Mouse (Mus musculus) right cerebral cortex, postnatal 14 days (tissue): ENCODE data around the gene Ctnnbip1.
A peak's percentile ranks its signal among the peaks of the same experiment; 100 is the strongest.

Experiments
- DNase-seq: peaks from one replicate; pipeline ENCODE4 v3.0.0; 2022

The Ctnnbip1 gene

DNA sequence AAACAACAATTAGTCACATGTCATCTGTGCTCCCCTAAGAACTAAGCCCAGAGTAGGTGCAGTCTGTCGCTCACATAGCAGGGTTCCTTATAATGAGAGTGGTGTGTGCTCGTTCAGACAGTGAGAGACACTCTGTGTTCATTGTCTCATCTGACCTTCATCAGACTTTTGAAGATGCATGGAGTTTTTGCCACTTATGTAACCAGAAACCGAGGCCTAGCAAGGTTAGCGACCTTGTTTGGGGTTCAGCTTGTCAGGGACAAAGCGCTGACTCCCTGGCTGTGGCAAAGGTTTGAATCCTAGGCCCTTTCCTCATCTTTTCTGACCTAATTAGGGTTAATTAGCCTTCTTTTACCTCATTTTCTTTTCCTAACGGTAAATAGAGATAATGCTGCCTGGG lies 5.9 kb downstream of the Ctnnbip1 start:
- no peak for DNase-seq

DNA sequence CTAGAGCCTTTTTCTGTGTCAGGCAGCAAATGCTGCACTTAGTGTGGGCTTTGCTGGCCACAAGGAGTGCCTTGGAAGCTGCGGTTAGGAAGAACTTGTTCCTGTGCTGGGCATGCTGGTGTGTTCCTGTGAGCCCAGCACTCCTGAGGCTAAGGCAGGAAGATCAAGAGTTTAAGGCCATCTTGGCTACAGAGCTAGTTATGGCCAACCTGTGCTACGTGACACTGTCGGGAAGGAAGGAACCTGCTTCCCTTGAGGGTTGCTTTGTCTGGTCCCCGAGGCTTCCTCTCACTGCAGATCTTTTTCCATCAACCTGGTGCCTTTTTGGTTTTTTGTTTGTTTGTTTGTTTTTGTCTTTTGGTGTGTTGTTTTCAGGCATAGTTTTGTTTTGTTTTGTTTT lies 7.1 kb downstream of the Ctnnbip1 start:
- DNase-seq = no peak

DNA sequence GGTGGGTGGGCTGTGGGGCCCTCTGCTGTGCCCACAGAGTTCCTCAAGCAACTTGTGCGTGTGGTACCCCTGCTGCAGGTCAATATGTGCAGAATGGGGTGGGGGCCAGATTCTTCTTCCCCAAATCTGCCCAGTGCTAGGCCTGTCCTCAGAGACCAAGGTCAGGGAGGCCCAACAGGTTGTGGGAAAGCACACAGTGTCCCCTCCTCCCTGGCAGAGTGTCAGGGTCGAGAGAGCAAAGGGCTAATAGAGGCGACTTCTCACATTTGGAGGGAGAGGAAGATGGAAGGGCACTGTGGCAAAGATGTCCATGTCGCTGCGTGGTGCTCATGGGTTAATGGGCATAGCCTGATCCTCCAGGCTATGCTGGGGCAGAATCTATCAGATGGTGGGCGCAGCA lies 7.8 kb downstream of the Ctnnbip1 start:
- no peak for DNase-seq

DNA sequence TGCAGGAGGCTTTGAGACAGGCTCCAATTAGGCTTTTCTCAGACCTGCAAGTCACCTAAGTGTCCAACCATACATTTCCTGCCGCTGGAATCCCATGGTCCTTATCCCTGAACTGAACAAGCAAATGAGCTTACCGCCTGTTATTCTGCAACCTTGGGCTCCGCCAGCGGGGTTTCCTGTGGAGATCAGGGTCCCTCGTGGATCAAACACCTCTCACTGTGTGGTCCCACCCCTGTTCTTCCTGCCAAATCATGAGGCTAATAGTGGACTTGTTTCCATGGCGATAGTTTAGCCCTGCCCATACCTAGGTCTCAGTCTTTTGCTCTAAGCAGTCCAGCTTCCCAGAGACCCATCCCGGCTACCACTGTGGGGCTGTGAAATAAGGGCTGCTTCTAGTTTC lies 8.3 kb downstream of the Ctnnbip1 start:
- no peak for DNase-seq

DNA sequence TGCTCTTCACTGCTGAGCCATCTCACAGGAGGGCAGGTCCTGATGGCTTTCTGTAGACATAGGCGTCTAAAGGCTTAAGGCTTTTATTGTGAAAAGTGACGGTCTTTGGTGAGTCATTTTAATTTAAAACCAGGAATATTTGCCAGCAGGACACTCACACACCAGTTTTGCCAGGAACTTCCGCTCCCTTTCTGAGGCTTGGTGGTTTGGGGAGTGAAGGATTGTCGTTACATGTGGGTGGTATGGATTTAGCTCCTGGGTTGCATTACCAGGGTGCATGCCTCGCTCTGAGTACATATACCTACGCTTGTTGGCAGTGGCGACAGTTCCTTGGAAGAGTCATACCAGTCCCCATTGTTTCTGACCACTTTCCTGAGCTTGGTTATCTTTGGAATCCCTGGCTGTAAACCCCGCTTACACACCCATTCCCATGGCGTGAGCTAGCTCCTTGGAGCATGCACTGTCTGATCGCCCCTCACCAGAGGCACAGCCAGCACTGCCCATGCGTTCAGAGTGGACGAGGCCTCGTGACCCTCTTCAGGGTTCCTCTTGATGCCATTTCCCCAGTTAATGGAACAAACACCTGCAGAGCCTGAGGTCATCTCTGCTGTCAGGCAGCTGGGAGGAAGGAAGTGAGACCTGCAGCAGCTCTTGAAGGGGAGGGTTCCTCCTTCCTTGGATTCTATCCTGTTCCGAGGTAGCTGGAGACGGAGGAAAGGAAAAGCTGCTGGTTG lies 9.8 kb downstream of the Ctnnbip1 start:
- DNase-seq = no peak

DNA sequence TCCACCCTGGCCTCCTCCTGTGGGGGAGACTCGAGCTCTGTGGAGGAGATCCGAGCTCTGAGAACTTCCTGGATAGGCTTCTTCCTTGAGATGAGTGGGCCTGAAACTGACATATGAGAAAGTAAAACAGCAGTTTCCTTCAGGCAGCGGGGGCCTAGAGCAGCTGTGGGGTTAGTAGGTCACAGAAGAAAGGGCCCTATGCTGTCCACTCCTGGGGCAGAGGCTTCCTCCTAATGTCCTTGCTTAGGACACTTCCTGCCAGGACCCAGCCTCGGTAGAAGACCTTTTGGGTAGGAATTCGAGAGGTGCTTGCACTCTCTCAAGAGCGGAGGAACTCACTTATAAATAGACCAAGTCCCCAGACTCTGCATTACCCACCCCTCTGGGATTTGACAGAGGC lies 11.7 kb downstream of the Ctnnbip1 start:
- no peak for DNase-seq

DNA sequence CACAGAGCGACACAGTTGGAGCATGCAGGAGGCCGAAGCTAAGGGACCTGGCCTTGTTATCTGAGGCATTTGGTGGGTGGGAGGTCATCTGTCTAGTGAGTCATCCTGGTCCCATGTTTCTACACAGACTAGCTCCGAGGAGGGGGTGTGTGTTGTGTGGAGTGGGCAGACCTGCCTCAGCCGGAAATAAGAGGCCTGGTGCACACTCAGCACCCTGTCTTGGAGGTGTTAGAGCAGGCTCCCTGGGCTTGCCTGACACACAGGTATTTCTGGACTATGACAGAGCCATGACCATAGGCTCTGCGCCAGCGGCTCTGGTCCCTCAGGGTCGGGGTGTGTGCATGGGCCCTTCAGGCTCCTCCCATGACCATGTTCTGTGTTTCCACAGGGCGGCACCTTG lies 21.4 kb downstream of the Ctnnbip1 start:
- no peak for DNase-seq

DNA sequence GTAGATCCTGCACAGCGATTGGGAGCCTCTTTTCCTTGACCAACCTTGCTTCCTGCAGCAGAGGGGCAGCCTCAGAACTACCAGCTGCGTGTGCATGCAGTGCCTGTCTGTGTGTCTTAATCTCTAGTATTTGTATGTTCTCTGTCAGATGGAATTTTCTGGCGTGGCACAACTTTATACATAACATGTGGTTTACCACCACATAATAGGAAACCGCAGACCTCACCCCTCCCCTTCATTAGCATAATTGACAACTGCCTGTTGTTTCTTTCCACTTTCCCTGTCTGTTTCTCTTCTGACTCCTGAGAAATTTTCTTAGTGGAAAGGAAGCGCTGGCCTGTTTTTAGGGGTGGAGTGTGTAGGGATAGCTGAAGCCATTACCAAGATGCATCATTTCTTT lies 23.9 kb downstream of the Ctnnbip1 start:
- no peak for DNase-seq

DNA sequence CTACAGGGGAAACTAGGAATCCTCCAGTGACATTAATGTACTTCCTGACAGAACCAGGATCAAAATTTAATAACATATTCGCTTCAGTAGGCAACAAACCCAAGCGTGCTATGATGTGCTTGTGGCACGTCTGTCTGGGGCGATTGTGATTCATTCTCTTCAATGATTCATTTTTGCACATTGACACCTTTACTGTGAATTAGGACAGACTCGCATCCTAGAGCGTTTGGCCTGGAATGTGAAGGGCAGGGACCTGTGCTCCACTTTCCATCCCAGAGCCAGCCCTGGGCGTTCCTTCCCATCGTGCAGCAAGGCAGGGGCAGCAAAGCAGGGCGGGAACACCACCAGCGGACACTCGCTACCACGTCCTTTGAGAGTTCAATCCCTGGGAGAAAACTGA lies 24.4 kb downstream of the Ctnnbip1 start:
- no peak for DNase-seq

DNA sequence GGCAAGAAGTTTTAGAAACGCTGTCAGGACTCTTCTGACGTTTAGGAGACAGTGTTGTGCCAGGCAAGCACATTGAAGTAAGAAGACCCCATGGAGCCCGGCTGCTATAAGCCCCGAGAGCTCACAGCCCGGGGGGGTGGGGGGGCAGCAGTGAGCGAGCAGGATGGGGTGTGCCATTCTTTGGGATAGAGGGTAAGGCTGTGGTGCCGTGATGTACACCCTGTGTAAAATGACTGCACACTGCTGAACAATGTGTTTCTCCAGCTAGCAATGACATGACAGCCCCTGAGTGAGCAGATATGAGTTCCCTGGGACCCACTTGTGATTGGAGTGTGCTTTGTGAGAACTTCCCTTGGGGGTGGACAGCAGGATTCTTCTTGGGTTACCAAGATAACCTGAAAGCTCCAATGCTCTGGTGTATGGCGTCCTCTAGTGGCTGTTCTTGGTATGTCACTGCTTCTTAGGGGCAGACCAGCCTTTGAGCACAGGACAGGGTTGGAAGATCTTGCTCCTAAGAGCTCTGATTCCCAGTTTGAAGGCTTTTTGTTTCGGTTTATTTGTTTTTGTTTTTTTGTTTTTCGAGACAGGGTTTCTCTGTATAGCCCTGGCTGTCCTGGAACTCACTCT lies 25.0 kb downstream of the Ctnnbip1 start:
- DNase-seq = peak; percentile 89

DNA sequence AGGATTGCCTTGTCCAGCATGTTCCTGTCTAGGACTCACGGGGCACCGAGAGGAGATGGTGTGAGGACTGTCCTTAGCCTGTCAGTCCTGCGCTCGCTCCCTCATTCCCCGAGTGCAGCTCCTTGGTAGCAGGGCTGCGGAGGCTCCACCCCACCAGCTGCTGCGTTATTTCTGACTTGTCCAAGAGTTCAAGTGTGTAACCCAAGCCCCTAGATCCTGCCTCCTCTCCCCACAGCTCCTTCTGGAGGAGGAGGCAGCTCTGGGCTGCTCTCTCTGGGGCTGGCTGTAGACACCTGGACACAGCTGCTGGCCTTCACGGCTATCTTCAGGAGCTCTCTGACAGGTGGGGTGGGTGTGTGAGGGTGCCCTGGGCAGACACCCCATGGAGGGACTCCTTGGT lies 26.9 kb downstream of the Ctnnbip1 start:
- no peak for DNase-seq

DNA sequence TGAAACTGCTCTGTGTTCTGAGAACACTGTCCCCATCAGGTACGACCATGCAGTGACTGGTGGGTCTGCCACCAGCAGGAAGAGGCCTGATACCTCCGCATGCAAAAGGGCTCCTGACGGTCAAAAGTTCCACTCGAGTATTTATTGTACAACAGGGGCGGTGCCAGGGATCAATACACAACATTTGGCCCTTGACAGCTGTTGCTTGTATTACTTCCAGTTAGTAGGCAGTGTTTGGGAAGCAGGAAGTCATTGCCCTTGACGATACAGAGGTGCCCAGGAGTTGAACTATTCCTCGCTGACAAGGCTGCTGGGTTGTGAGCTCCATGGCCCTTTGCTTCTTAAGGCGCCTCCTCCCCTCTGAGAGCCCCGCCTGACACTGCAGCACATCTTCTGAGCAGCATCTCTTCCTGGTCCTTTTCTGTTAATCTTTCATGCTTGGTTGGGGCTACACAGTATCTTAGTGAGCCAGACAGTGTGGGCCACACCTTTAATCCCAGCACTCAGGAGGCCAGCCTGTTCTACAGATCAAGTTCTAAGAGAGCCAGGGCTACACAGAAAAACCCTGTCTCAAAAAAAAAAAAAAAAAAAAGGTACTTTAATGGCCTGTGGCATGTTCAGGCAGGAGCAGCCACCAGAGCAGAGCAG lies 28.9 kb downstream of the Ctnnbip1 start:
- no peak for DNase-seq

DNA sequence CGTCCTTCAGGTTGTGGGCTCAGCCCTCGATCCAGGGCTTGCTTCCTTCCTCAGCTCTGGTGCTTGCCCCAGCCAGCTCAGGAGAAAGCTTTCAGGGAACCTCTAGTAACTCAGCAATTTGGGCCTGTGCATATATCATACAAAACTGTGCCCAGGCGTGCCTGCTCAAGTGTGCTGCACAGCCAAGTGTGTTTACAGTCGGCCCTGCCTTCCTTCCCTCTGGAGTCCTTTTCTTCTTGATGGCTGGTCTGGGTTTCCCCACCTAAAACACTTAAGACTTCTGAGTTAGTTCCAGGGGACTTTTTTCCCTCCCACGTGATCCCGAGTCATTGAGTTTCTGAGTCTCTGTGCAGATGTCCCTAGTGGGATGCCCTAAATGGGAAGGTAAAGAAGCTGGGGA lies 29.5 kb downstream of the Ctnnbip1 start:
- DNase-seq = no peak

DNA sequence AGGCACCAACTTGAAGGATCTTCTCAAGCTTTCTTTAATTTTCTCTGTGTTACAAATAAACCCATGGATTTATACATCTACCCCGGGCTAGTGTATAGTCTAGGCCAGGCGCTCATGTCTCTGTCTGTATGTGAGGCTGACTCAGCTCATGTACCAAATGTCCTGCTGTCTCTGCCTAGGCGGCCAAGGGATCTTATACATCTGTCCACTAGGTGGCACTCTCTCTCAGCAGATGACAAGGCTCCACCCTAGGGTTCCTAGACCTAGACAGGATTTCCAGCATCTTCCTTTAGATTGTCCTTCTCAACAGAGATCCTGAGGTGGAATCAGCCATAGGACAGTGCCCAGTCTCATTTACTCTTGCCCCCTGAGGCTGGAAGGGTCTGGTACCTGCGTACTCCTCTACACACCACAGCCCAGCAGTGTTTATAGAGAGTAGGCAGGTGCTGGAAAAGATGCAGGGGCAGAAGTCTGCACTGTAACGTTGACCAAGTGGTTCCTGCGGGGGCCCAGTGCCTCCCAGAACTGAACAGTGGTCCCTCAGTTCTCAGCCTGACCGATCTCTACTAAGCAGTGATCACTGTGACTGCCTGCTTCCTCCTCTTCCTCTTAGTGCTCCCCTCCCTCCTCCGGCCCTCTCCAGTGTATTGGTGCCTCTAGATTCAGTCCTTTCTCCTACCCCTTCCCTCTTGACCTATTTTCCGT lies 31.3 kb downstream of the Ctnnbip1 start:
- peak; percentile 75 for DNase-seq

DNA sequence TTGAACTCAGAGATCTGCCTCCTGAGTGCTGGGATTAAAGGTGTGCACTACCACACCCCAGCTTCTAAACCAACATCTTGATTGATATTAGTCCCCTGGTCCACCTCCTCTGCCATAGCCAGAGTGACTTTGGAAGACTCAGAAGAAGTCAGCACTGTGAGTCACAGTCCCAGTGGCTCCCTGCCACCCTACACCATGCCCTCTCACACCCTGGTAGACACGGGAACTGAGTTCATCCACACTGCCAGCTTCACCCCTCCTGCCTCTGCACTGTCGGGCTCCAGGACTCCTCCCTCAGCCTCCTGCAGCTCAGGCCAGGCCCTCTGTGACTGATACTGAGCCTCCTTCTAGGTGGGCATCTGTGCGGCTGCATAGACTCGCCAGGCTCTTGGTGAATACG lies 32.8 kb downstream of the Ctnnbip1 start:
- no peak for DNase-seq

DNA sequence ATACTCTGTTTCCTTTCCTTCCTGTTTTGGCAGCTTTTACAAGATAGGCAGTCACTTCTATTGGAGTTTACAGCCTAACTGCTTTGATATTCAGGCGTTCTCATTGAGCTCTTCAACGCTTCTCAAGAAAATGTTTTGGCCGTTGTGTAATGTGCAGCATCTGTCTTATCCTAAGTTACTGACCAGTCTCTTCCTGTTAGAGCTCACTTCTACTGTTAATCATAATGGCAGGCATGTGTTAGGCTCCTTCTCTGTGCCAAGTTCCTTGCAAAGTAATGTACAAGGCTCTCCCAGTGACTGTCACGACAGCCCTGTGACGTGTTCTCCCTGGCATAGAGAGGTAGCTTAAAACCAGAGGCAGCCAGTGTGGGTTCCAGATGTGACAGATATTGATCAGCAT lies 33.7 kb downstream of the Ctnnbip1 start:
- no peak for DNase-seq

DNA sequence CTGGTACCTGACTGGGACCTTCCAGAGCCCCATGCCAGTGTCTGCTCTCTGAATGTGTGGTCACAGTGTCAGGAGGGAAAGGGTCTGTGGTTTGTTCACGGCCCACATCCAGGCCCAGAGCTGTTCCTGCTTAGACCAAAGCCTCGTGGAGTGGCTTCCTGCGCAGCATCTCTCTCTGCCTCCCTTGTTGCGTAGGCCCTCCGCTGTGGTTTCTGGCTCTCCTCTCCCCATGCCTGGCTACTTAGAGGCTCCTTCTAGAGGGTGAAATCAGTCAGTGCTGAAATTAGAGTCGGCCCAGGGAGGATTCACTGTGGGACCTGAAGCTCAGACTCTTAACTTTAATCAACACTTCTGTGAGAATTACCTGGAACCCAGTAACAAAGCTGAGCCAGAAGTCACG lies 35.8 kb downstream of the Ctnnbip1 start:
- DNase-seq = no peak

DNA sequence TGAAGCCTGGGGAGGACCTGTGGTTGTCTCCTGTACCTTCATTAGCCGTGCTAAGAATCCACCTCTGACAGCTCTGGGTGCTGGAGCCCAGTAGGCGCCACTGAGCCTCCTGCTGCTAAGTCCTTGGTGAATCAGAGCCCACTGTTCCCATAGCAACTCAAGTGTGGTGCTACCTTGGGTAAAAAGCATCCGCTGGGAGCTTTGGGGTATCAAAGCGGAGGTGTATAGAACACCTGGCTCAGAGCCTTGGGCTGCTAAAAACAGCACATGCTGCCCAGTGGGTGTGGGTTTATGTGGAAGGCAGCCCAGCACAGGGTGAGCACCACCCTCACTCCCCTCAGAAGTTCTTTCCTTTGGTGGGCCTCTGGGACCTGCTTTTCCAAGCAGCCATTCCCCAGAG lies 38.1 kb downstream of the Ctnnbip1 start:
- DNase-seq = peak; percentile 61

DNA sequence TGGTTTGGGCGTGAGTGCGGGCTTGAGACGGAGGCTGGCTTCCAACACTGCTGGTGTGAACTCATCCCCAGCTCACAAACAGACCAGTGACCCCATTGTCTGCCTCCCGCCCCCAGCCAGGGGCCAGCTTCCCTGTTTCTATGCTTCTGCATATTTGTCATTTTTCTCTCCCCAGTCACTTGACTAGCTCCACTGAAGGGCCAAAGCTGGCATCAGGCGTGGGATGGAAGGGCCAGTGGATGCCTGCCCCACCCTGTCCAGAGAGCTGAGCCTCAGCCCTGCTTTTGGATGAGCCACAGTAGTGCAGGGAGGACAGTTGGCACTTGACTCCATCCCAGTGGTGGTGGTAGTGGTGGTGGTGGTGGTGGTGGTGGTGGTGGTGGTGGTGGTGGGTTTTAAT lies 39.9 kb downstream of the Ctnnbip1 start:
- DNase-seq = no peak

DNA sequence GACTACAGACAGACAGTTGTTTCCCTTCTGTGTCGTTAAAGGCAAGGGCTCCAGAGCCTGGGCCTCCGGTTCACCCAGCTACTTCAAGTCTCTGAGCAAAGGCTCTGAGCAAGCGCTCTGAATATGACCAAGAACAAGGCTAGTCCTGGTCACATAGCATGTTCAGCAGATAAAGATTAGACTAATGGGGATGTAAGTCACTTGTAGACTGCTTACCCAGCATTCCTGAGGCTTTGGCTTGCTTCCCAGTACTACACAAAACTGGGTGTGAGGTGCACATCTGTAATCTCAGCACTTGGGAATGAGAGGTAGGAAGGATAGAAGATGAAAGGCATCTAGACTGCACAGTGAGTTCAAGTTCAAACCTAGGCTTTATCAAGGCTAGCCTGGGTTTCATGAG lies 40.4 kb downstream of the Ctnnbip1 start:
- no peak for DNase-seq

DNA sequence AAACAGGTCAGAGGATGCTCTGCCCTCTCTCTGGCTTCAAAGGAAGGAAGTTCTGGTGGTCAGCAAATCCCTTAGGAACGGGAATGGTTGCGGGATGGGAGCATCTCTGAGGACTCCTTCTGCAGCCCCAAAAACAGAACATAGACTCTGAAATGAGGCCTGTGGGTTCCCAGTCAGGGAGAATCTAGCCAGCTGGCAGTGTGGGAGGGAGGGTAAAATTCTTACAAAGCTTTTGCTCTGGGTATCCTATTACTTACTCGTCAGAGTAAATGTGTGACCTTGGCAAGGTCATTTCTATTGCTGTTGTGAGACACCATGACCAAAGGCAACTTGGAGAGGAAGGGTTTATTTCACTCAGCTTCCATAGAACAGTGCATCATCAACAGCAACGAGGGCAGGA lies 43.4 kb downstream of the Ctnnbip1 start:
- no peak for DNase-seq

DNA sequence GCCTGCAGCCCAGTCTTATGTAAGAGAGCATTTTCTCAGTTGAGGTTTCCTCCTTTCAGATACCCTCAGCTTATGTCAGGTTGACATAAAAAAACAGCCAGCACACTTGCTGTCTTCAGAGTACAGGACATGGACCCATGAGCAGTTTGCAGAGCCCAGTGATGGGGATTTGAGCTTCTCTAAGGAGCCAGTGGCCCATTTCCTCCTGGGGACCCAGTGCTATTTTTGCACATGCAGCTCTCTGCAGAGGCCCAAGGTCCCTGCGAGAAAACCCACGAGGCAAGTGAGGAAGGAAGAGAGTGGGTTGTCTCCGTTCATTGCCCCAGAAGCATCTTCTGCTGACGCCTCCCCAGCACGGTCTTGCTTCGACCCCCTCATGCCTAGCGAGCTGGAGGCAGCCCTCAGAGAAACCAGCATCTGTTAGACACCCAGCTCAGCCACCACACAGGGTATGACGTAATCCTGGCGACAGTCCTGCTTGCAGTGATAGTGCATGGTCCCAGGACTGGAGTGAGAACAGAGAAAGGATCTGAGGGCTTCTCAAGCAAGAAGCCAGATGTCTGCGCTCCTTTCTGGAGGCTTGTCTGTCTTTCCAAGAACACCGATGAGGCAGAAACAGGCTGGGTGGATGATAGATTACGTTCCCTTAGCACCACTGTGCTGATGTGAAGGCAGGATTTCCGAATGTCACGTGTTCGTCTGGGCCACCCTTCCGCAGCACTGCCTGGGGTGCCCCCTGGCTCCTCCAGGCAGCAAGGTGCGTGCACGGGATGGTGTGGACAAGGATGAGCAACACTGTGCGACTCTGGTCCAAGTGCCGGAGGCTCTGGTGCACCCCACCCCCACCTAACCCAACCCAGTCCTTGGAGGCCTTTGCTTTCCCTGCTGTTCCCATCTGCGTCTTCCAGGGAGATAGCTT lies 44.2 kb downstream of the Ctnnbip1 start:
- DNase-seq = peak; percentile 72

DNA sequence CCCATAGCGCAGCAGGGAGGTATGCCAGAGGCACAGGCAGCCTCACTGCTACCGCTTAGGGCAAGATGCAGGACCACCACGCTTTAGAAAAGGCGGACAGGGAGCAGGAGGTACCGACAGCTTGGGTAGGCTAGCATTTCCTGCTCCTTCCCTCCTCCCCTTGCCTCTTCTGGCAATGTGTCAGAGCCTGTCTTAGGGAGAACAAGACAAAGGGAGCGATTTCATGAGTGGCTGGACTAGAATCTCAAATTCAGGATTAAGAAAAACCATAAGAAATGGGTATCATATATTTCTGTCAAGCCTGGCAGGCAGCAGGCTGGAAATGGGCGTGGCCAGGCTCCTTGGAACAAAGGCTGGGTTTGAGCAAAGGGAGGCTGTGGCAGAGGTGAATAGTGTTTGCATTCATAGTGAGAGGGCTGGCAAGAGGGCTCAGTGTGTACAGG lies 44.9 kb downstream of the Ctnnbip1 start:
- no peak for DNase-seq
